Mouse (Mus musculus) midbrain, embryonic 16.5 days (tissue): Measurements from ENCODE around the gene Lyl1. TPM values are rescaled to one million over a fixed set of nuclear protein-coding genes. Genes with fewer than 3 reads are reported as not detected.

ENCODE experiments used
- ATAC-seq: fragments of 200-750 bp; cut with Nextera tagmentation; 2 replicates; pipeline ENCODE4 v1.8.0; 2017; ENCODE audit warnings: moderate TSS enrichment
- H3K27ac ChIP-seq: fragments of 300-500 bp; sonication (generic); 2 replicates; pipeline ENCODE4 v1.5.1; 2014; ENCODE audit warnings: mild to moderate bottlenecking, low read length, mixed read lengths
- H3K27me3 ChIP-seq: fragments of 300-500 bp; sonication (generic); 2 replicates; pipeline ENCODE4 v1.6.1; 2014; ENCODE audit warnings: low read depth, low read length, mixed read lengths; ENCODE audit not compliant: control insufficient read depth, insufficient read depth
- H3K36me3 ChIP-seq: fragments of 300-500 bp; sonication (generic); 2 replicates; pipeline ENCODE4 v1.6.1; 2014; ENCODE audit warnings: mild to moderate bottlenecking, low read length, moderate library complexity, mixed read lengths; ENCODE audit not compliant: control insufficient read depth, insufficient read depth
- H3K4me1 ChIP-seq: fragments of 300-500 bp; sonication (generic); 2 replicates; pipeline ENCODE4 v1.6.1; 2014; ENCODE audit warnings: mild to moderate bottlenecking, low read length, mixed read lengths; ENCODE audit not compliant: control insufficient read depth, insufficient read depth
- H3K4me2 ChIP-seq: fragments of 300-500 bp; sonication (generic); 2 replicates; pipeline ENCODE4 v1.6.1; 2014; ENCODE audit warnings: mild to moderate bottlenecking, low read length, mixed read lengths
- H3K4me3 ChIP-seq: fragments of 300-500 bp; sonication (generic); 2 replicates; pipeline ENCODE4 v1.5.1; 2014; ENCODE audit warnings: low read depth, mild to moderate bottlenecking, low read length, moderate library complexity, mixed read lengths
- H3K9ac ChIP-seq: fragments of 300-500 bp; sonication (generic); 2 replicates; pipeline ENCODE4 v1.6.1; 2014; ENCODE audit warnings: low read depth, low read length, mixed read lengths
- H3K9me3 ChIP-seq: fragments of 300-500 bp; sonication (generic); replicated peaks from 2 replicates; pipeline ENCODE4 v1.6.1; 2014; ENCODE audit warnings: mild to moderate bottlenecking, low read length, mixed read lengths; ENCODE audit not compliant: control insufficient read depth, poor library complexity, severe bottlenecking
- WGBS: fragments of 180-500 bp; shearing (Covaris S2); extraction: QIAGEN DNeasy Blood & Tissue Kit; methylation state at CpG from one replicate; pipeline ENCODE4 v1.1.7; 2014; 5-methylcytosine and 5-hydroxymethylcytosine counted together
- polyA plus RNA-seq: library from polyadenylated mRNA; unstranded; fragments of >200 nt; fragmentation: Nextera tagmentation; extraction: Ambion mirVana; gene quantifications from 2 replicates; pipeline ENCODE4 v1.2.1, GENCODE M21; 2015

Gene Lyl1
- polyA plus RNA-seq, 1 experiment from 2014 or later, result 3.1 TPM

GRCm38 (mm10) chr8:84704867-84705831, 3.9 kb downstream of the Lyl1 start:
- H3K36me3 ChIP-seq, result no peaks in the 10 kb centered on the region
- 3% methylated on average over 59 of the region's 61 CpGs for WGBS
- H3K4me3 ChIP-seq, result peak overlapping the region; percentile 18
- H3K4me1 ChIP-seq, result peaks cover 24% of the 10 kb centered on the region
- H3K9ac ChIP-seq, result peak overlapping the region; percentile 42
- H3K9me3 ChIP-seq, result no peaks in the 10 kb centered on the region
- H3K4me2 ChIP-seq, result peak overlapping the region; percentile 42
- peaks cover 38% of the 10 kb centered on the region for H3K27me3 ChIP-seq
- no peak for ATAC-seq
- H3K27ac ChIP-seq, result peak overlapping the region; percentile 68

GRCm38 (mm10) chr8:84705960-84706359, 4.7 kb downstream of the Lyl1 start:
- Histone ChIP-seq H3K27ac (no peak overlapping the region), H3K4me3 (no peak overlapping the region), H3K36me3 (no peaks in the 10 kb centered on the region), H3K4me1 (peaks cover 24% of the 10 kb centered on the region), H3K4me2 (peak overlapping the region; percentile 42), H3K9me3 (no peaks in the 10 kb centered on the region), H3K27me3 (peaks cover 38% of the 10 kb centered on the region), H3K9ac (peak overlapping the region; percentile 42; the same call in 1 of the 2 replicates)
- 3% methylated on average over 12 of the region's 12 CpGs for WGBS
- ATAC-seq, result no peak

GRCm38 (mm10) chr8:84706610-84707266, 5.5 kb downstream of the Lyl1 start:
- H3K4me2 ChIP-seq, result peak overlapping the region; percentile 29
- WGBS, result 3% methylated on average over 45 of the region's 45 CpGs
- no peak for ATAC-seq
- H3K9ac ChIP-seq, result peak overlapping the region; percentile 42; the same call in 1 of the 2 replicates
- H3K27me3 ChIP-seq, result peaks cover 33% of the 10 kb centered on the region
- peak overlapping the region; percentile 68 for H3K27ac ChIP-seq
- H3K36me3 ChIP-seq, result no peaks in the 10 kb centered on the region
- H3K9me3 ChIP-seq, result no peaks in the 10 kb centered on the region
- H3K4me3 ChIP-seq, result peak overlapping the region; percentile 20
- peaks cover 24% of the 10 kb centered on the region for H3K4me1 ChIP-seq

GRCm38 (mm10) chr8:84707267-84707883, 6.1 kb downstream of the Lyl1 start:
- peak overlapping the region; percentile 20; the same call in 1 of the 2 replicates for H3K4me3 ChIP-seq
- H3K4me2 ChIP-seq, result peak overlapping the region; percentile 29
- H3K4me1 ChIP-seq, result peaks cover 26% of the 10 kb centered on the region
- ATAC-seq, result no peak
- peak overlapping the region; percentile 68 for H3K27ac ChIP-seq
- H3K9ac ChIP-seq, result peak overlapping the region; percentile 42; the same call in 1 of the 2 replicates
- peaks cover 27% of the 10 kb centered on the region for H3K27me3 ChIP-seq
- no peaks in the 10 kb centered on the region for H3K36me3 ChIP-seq
- WGBS, result 11% methylated on average over 22 of the region's 22 CpGs
- no peaks in the 10 kb centered on the region for H3K9me3 ChIP-seq

- Histone ChIP-seq H3K36me3 (no peaks in the 10 kb centered on the region), H3K27ac (peak overlapping the region; percentile 68), H3K9ac (no peak overlapping the region), H3K4me2 (peak overlapping the region; percentile 29; the same call in 1 of the 2 replicates), H3K9me3 (no peaks in the 10 kb centered on the region), H3K27me3 (peaks cover 19% of the 10 kb centered on the region), H3K4me3 (no peak overlapping the region), H3K4me1 (peaks cover 26% of the 10 kb centered on the region)
- 9% methylated on average over 15 of the region's 15 CpGs for WGBS
- no peak for ATAC-seq
Measured at GRCm38 (mm10) chr8:84708071-84708541, 6.8 kb downstream of the Lyl1 start.

- Histone ChIP-seq H3K27me3 (peaks cover 11% of the 10 kb centered on the region), H3K4me3 (no peak overlapping the region), H3K36me3 (no peaks in the 10 kb centered on the region), H3K4me2 (no peak overlapping the region), H3K9me3 (no peaks in the 10 kb centered on the region), H3K9ac (no peak overlapping the region), H3K27ac (peak overlapping the region; percentile 23), H3K4me1 (peaks cover 28% of the 10 kb centered on the region)
- ATAC-seq, result peak; percentile 85
- 5% methylated on average over 12 of the region's 12 CpGs for WGBS
Measured at GRCm38 (mm10) chr8:84708774-84709475, 7.7 kb downstream of the Lyl1 start.

GRCm38 (mm10) chr8:84709931-84710330, 8.7 kb downstream of the Lyl1 start:
- Histone ChIP-seq H3K9ac (no peak overlapping the region), H3K36me3 (no peaks in the 10 kb centered on the region), H3K27ac (peak overlapping the region; percentile 23), H3K4me3 (no peak overlapping the region), H3K4me2 (no peak overlapping the region), H3K4me1 (peaks cover 31% of the 10 kb centered on the region), H3K27me3 (peaks cover 9% of the 10 kb centered on the region), H3K9me3 (no peaks in the 10 kb centered on the region)
- WGBS, result 96% methylated on average over 1 of the region's 1 CpGs
- no peak for ATAC-seq

GRCm38 (mm10) chr8:84711312-84711711, 10.1 kb downstream of the Lyl1 start:
- Histone ChIP-seq H3K27ac (peak overlapping the region; percentile 66), H3K4me2 (no peak overlapping the region), H3K36me3 (no peaks in the 10 kb centered on the region), H3K27me3 (peaks cover 8% of the 10 kb centered on the region), H3K9me3 (no peaks in the 10 kb centered on the region), H3K9ac (peak overlapping the region; percentile 18; the same call in 1 of the 2 replicates), H3K4me1 (peaks cover 34% of the 10 kb centered on the region), H3K4me3 (no peak overlapping the region)
- ATAC-seq, result no peak
- WGBS, result 38% methylated on average over 3 of the region's 3 CpGs
